Mouse (Mus musculus): ENCODE data around the gene Abcc2. TPM values are rescaled to one million over a fixed set of nuclear protein-coding genes. Genes with fewer than 3 reads are reported as not detected.

Abcc2 gene
- 0.27 and 0.28 TPM in 2 replicates for polyA plus RNA-seq (2015; fragmentation: Nextera tagmentation; extraction: Ambion mirVana)

DNA sequence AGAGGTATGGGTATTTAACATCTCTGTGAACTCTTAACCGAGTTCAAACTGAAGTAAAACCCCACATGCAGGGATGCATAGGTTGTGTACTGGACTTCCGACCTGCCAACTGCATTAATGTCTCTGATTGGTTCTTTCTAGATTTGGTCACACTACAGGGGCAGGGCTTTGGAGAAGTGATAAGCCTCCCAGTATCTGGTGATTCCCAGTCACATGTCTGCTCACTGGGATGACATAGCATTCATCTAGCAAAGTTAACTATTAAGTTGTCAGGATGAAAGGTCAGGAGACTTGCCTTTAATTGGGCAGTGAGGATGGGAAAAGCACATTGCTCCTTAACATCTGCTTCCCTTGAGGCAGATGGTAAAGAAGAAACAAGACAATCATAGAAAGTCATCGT is at the start of gene Abcc2:
Abcc2 (plus strand) TSS at position 213 of the 400 bp plus-strand sequence.

DNA sequence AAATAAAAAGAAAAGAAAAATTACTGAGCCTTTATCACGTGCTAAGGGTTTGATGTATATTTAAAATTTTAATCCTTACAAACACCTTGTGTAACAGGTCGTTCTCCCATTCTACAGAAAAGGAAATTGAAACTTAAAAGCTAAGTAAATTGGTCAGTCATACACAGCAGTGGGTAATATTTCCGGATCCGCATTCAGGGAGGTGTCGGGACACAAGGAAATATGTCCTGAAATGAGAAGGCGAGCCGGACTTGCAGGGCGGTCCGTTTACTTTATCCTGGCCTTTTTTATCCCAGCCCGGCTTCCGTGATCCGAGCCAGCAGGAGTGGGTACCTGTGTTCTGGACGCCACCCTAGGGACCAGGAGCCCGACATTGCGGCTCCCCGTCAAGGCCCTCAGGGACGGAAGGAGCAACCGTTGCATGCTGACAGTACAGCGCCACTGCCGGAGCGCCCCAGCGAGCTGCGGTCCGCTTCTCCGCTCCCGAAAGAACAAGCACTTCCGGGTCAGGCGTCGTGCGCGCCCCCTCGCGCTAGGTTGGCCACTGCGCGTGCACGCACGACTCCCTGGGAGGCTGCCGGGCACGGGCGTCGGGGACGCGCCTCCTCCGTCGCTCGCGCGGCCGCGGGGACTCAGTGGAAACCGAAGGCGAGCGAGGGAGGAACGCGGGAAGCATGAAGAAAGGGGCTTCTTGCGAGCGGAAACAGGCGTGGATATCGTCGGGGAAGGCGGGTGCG is 29.3 kb upstream of the Abcc2 start, which contains the start of the genes Cutc and Cox15:
Cutc (plus strand) TSS at position 508 of the 737 bp plus-strand sequence.
Cox15 (minus strand) TSS at position 512 of the 737 bp plus-strand sequence.

Other genes starting within 250 kb of the Abcc2 start
- not detected in 2 replicates for gene Nkx2-3, start 169.9 kb upstream of the Abcc2 start, polyA plus RNA-seq (2015; fragmentation: Nextera tagmentation; extraction: Ambion mirVana)
- gene Slc25a28, start 107.3 kb upstream of the Abcc2 start, polyA plus RNA-seq (2015; fragmentation: Nextera tagmentation; extraction: Ambion mirVana), result 20.9 and 21.3 TPM in 2 replicates
- gene Entpd7, start 92.5 kb upstream of the Abcc2 start, polyA plus RNA-seq (2015; fragmentation: Nextera tagmentation; extraction: Ambion mirVana), result 8.9 and 9.6 TPM in 2 replicates
- 8.7 and 8.9 TPM in 2 replicates for gene Cutc, start 29.2 kb upstream of the Abcc2 start, polyA plus RNA-seq (2015; fragmentation: Nextera tagmentation; extraction: Ambion mirVana)
- 8.6 and 10.0 TPM in 2 replicates for gene Cox15, start 29.2 kb upstream of the Abcc2 start, polyA plus RNA-seq (2015; fragmentation: Nextera tagmentation; extraction: Ambion mirVana)
- gene Dnmbp, start 158.0 kb downstream of the Abcc2 start, polyA plus RNA-seq (2015; fragmentation: Nextera tagmentation; extraction: Ambion mirVana), result 7.9 and 8.0 TPM in 2 replicates
- gene Cpn1, start 204.4 kb downstream of the Abcc2 start, polyA plus RNA-seq (2015; fragmentation: Nextera tagmentation; extraction: Ambion mirVana), result 0.10 and 0.20 TPM in 2 replicates
- not detected in 2 replicates for gene Cyp2c23, start 247.0 kb downstream of the Abcc2 start, polyA plus RNA-seq (2015; fragmentation: Nextera tagmentation; extraction: Ambion mirVana)

All from neural tube, postnatal 0 days (tissue).